Mouse (Mus musculus) forebrain, embryonic 16.5 days (tissue): ENCODE measurements around the gene Alg3. TPM values are rescaled to one million over a fixed set of nuclear protein-coding genes. Genes with fewer than 3 reads are reported as not detected.

Experiments
- ATAC-seq: fragments of 200-750 bp; cut with Nextera tagmentation; 2 replicates; pipeline ENCODE4 v1.8.0; 2017; ENCODE audit warnings: mild to moderate bottlenecking, moderate library complexity
- H3K27ac ChIP-seq: fragments of 300-500 bp; sonication (generic); 2 replicates; pipeline ENCODE4 v1.5.1; 2014; ENCODE audit warnings: low read length, control low read depth
- H3K27me3 ChIP-seq: fragments of 300-500 bp; sonication (generic); replicated peaks from 2 replicates; pipeline ENCODE4 v1.6.1; 2014; ENCODE audit warnings: low read length; ENCODE audit not compliant: control insufficient read depth, insufficient read depth
- H3K36me3 ChIP-seq: fragments of 300-500 bp; sonication (generic); 2 replicates; pipeline ENCODE4 v1.6.1; 2014; ENCODE audit not compliant: control insufficient read depth, insufficient read depth
- H3K4me1 ChIP-seq: fragments of 300-500 bp; sonication (generic); replicated peaks from 2 replicates; pipeline ENCODE4 v1.6.1; 2014; ENCODE audit warnings: low read length; ENCODE audit not compliant: control insufficient read depth, insufficient read depth
- H3K4me2 ChIP-seq: fragments of 300-500 bp; sonication (generic); 2 replicates; pipeline ENCODE4 v1.6.1; 2014; ENCODE audit warnings: mild to moderate bottlenecking, low read length, control low read depth
- H3K4me3 ChIP-seq: fragments of 300-500 bp; sonication (generic); replicated peaks from 2 replicates; pipeline ENCODE4 v1.5.1; 2014; ENCODE audit warnings: mild to moderate bottlenecking, low read length, control low read depth
- H3K9ac ChIP-seq: fragments of 300-500 bp; sonication (generic); replicated peaks from 2 replicates; pipeline ENCODE4 v1.6.1; 2014; ENCODE audit warnings: low read depth, low read length, control low read depth
- H3K9me3 ChIP-seq: fragments of 300-500 bp; sonication (generic); 2 replicates; pipeline ENCODE4 v1.6.1; 2016; ENCODE audit warnings: low read length; ENCODE audit not compliant: control insufficient read depth
- WGBS: fragments of 180-500 bp; shearing (Covaris S2); extraction: QIAGEN DNeasy Blood & Tissue Kit; methylation state at CpG from one replicate; pipeline ENCODE4 v1.1.7; 2014; 5-methylcytosine and 5-hydroxymethylcytosine counted together
- polyA plus RNA-seq: library from polyadenylated mRNA; unstranded; fragments of >200 nt; fragmentation: Nextera tagmentation; extraction: Ambion mirVana; gene quantifications from 2 replicates; pipeline ENCODE4 v1.2.1, GENCODE M21; 2015

Alg3 gene
- 30.9 and 34.0 TPM in 2 replicates for polyA plus RNA-seq

- peak; percentile 95 for ATAC-seq
- Histone ChIP-seq H3K9me3 (no peaks in the 10 kb centered on the region), H3K4me1 (peaks cover 17% of the 10 kb centered on the region), H3K27ac (peak within 1 kb of the TSS; percentile 69), H3K27me3 (no peaks in the 10 kb centered on the region), H3K4me2 (peak within 1 kb of the TSS; percentile 99), H3K4me3 (peak within 1 kb of the TSS; percentile 54), H3K9ac (peak within 1 kb of the TSS; percentile 71), H3K36me3 (peaks cover 6% of the 10 kb centered on the region; the same call in 1 of the 2 replicates)
- 1% methylated on average over 41 of the region's 41 CpGs for WGBS
Observed at GRCm38 (mm10) chr16:20611357-20612227, at the start of gene Alg3, which contains the start of the genes Eef1akmt4 and Gm49333. Alg3 (minus strand) TSS chr16:20611735. Eef1akmt4 (plus strand) TSS chr16:20611593. Gm49333 (plus strand) TSS chr16:20611610.

DNA sequence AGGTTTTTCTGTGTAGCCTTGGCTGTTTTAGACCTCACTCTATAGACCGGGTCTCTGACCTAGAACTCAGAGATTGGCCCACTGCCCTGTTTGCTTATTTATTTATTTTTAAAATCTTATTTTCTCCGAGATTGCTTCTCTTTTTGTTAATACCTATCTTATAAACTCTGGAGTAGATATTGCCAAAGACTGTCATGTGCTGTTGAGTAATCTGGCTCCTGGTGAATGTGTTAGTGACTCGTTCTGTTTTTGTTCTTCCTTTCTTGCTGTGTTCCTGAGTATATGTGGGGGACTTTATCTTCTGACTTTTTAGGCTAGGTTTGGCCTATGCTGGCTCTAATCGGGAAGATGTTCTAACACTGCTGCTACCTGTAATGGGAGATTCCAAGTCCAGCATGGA lies 46.1 kb upstream of the Alg3 start:
- 96% methylated on average over 4 of the region's 4 CpGs for WGBS
- no peaks in the 10 kb centered on the region for H3K9me3 ChIP-seq
- no peaks in the 10 kb centered on the region for H3K27me3 ChIP-seq
- H3K36me3 ChIP-seq = peaks cover 49% of the 10 kb centered on the region
- no peak overlapping the region for H3K4me3 ChIP-seq
- no peak overlapping the region for H3K9ac ChIP-seq
- peaks cover 6% of the 10 kb centered on the region for H3K4me1 ChIP-seq
- H3K27ac ChIP-seq = no peak overlapping the region
- no peak for ATAC-seq
- no peak overlapping the region for H3K4me2 ChIP-seq

- 32% methylated on average over 2 of the region's 2 CpGs for WGBS
- Histone ChIP-seq H3K4me1 (peaks cover 18% of the 10 kb centered on the region), H3K27me3 (no peaks in the 10 kb centered on the region), H3K9me3 (no peaks in the 10 kb centered on the region), H3K4me2 (no peak overlapping the region), H3K4me3 (no peak overlapping the region), H3K9ac (no peak overlapping the region), H3K36me3 (peaks cover 30% of the 10 kb centered on the region), H3K27ac (no peak overlapping the region)
- ATAC-seq = no peak
Observed at GRCm38 (mm10) chr16:20653315-20653714, 41.8 kb upstream of the Alg3 start.

- Histone ChIP-seq H3K4me3 (peak overlapping the region; percentile 86), H3K4me2 (peak overlapping the region; percentile 99), H3K36me3 (peaks cover 17% of the 10 kb centered on the region), H3K9ac (peak overlapping the region; percentile 90), H3K27ac (peak overlapping the region; percentile 83; the same call in 1 of the 2 replicates), H3K27me3 (no peaks in the 10 kb centered on the region), H3K9me3 (no peaks in the 10 kb centered on the region), H3K4me1 (peaks cover 18% of the 10 kb centered on the region)
- ATAC-seq = no peak
- 9% methylated on average over 12 of the region's 12 CpGs for WGBS
Observed at GRCm38 (mm10) chr16:20651947-20652310, 40.4 kb upstream of the Alg3 start.

GRCm38 (mm10) chr16:20651076-20651946 lies 39.8 kb upstream of the Alg3 start, which contains the start of gene Psmd2:
Psmd2 (plus strand) TSS chr16:20651652.
- Histone ChIP-seq H3K4me1 (peaks cover 18% of the 10 kb centered on the region), H3K4me3 (peak within 1 kb of the TSS; percentile 86), H3K27ac (peak within 1 kb of the TSS; percentile 83), H3K36me3 (peaks cover 12% of the 10 kb centered on the region), H3K27me3 (no peaks in the 10 kb centered on the region), H3K9me3 (no peaks in the 10 kb centered on the region), H3K4me2 (peak within 1 kb of the TSS; percentile 99), H3K9ac (peak within 1 kb of the TSS; percentile 90)
- peak; percentile 97 for ATAC-seq
- WGBS = 3% methylated on average over 42 of the region's 46 CpGs

- 93% methylated on average over 7 of the region's 7 CpGs for WGBS
- Histone ChIP-seq H3K4me2 (no peak overlapping the region), H3K36me3 (no peaks in the 10 kb centered on the region), H3K9ac (no peak overlapping the region), H3K27ac (no peak overlapping the region), H3K4me1 (peaks cover 5% of the 10 kb centered on the region), H3K4me3 (no peak overlapping the region), H3K27me3 (no peaks in the 10 kb centered on the region), H3K9me3 (no peaks in the 10 kb centered on the region)
- no peak for ATAC-seq
Observed at GRCm38 (mm10) chr16:20643911-20644310, 32.4 kb upstream of the Alg3 start.

GRCm38 (mm10) chr16:20642161-20642560 lies 30.6 kb upstream of the Alg3 start:
- Histone ChIP-seq H3K36me3 (no peaks in the 10 kb centered on the region), H3K9me3 (no peaks in the 10 kb centered on the region), H3K27ac (no peak overlapping the region), H3K4me2 (no peak overlapping the region), H3K4me3 (no peak overlapping the region), H3K27me3 (no peaks in the 10 kb centered on the region), H3K4me1 (peaks cover 17% of the 10 kb centered on the region), H3K9ac (no peak overlapping the region)
- WGBS = 6% methylated on average over 8 of the region's 8 CpGs
- ATAC-seq = peak; percentile 62

DNA sequence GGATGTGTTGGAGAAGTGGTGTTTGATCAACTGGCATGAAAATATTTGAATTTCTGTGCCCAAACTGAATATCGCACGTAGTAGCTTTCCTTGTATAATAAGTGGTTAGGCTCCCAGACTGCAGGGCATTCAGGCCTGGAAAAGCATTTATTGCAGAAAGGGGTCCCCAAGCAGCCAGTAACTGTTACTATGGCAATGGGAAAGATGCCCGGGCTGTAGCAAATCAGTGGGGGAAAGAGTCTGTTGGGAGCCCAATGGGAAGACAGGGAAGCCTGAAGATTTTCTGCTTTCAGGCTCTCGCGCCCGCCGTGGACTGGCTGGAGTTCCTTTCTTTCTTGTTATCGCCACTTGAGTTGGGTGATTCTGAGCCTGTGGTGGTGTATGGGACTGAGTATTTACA lies 26.8 kb upstream of the Alg3 start:
- H3K4me1 ChIP-seq = peaks cover 17% of the 10 kb centered on the region
- H3K4me3 ChIP-seq = peak overlapping the region; percentile 3; the same call in 1 of the 2 replicates
- H3K27me3 ChIP-seq = no peaks in the 10 kb centered on the region
- H3K27ac ChIP-seq = peak overlapping the region; percentile 20
- H3K9ac ChIP-seq = peak overlapping the region; percentile 26
- H3K9me3 ChIP-seq = no peaks in the 10 kb centered on the region
- peak; percentile 88 for ATAC-seq
- WGBS = 37% methylated on average over 8 of the region's 8 CpGs
- no peaks in the 10 kb centered on the region for H3K36me3 ChIP-seq
- H3K4me2 ChIP-seq = peak overlapping the region; percentile 31

DNA sequence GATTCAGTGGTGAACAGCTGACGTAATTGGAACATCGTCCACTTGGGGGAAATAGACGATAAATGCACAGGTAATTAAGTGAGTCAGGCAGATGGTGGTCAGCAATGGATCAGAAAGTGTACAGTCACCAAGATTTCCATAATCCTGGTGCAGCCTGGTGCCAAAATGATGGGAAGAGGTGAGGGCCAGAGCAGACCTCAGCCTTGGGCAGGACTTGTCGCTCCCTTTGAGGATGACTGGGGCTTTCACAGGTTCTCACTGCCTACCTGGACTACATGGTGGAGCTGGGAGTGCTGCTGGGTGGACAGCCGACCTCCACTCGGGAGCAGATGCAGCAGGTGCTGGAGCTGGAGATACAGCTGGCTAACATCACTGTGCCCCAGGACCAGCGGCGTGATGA lies 25.9 kb upstream of the Alg3 start:
- no peak for ATAC-seq
- no peak overlapping the region for H3K27ac ChIP-seq
- H3K9me3 ChIP-seq = no peaks in the 10 kb centered on the region
- H3K4me1 ChIP-seq = peaks cover 17% of the 10 kb centered on the region
- no peak overlapping the region for H3K4me2 ChIP-seq
- H3K9ac ChIP-seq = no peak overlapping the region
- WGBS = 87% methylated on average over 8 of the region's 8 CpGs
- H3K4me3 ChIP-seq = no peak overlapping the region
- H3K36me3 ChIP-seq = no peaks in the 10 kb centered on the region
- H3K27me3 ChIP-seq = no peaks in the 10 kb centered on the region
